Mouse (Mus musculus) macrophage (primary cell): ENCODE data around the gene Gmppa. TPM values are rescaled to one million over a fixed set of nuclear protein-coding genes. Genes with fewer than 3 reads are reported as not detected.

ENCODE experiments used
- H3K27ac ChIP-seq: fragments of 350-480 bp; formaldehyde crosslinking; 2 replicates; pipeline ENCODE4 v1.9.0; 2021
- H3K36me3 ChIP-seq: fragments of 350-480 bp; formaldehyde crosslinking; 2 replicates; pipeline ENCODE4 v1.9.0; 2021; ENCODE audit errors: inconsistent target
- H3K4me3 ChIP-seq: fragments of 350-480 bp; formaldehyde crosslinking; 2 replicates; pipeline ENCODE4 v1.9.0; 2021; ENCODE audit errors: inconsistent target
- H3K79me2 ChIP-seq: fragments of 350-480 bp; formaldehyde crosslinking; 2 replicates; pipeline ENCODE4 v1.9.0; 2021; ENCODE audit errors: inconsistent target
- WGBS: methylation state at CpG from one replicate; pipeline ENCODE4 v1.1.7; 2026; ENCODE audit warnings: inconsistent platforms; ENCODE audit not compliant: missing documents; 5-methylcytosine and 5-hydroxymethylcytosine counted together
- polyA plus RNA-seq: library from polyadenylated mRNA; stranded (reverse); fragments of 250-400 nt; gene quantifications from 3 replicates; pipeline ENCODE4 v1.2.4, GENCODE M21; 2018; ENCODE audit warnings: inconsistent platforms

Gmppa gene
- polyA plus RNA-seq, 1 experiment from 2014 or later = 40.3 TPM

DNA sequence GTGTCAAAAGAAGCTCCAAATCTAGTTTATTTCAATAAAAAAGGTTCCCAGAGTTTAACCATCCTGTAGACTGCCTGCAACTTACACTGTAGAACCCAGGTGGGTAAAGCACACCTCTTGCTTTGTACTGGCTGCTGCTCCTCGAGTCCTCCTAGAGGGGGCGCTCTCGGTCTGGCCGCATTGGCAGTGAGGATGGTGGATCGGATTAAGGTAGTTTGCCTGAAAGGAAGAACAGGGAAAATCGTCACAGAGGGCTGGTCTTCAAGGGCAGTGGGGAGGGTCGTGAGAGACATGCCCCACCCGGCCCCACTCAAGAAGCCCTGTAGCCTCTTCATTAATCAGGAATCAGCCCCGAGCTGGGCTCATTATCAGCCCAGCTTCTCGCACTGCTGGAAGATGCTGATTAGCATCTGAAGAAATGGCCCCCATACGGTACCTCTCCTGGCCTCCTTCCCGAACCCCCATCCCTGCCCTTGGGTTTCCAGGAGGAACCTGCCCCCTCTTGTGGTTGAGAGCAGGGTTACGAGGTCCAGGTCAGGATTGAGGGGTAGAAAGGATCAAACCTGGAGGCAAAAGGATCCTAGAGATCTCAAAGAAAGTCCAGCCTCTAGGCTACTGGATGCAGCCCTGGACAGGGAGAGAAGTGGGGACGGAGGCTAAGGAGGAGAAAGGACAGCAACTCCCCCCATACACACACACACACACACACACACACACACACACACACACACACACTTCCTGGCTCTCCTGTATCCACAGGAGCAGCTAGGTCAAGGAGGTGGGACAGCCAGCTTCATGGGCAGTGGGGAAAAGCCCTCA, 21.2 kb downstream of the Gmppa start:
- Histone ChIP-seq H3K4me3 (no peak overlapping the region), H3K79me2 (no peaks in the 10 kb centered on the region), H3K27ac (no peak overlapping the region), H3K36me3 (no peaks in the 10 kb centered on the region)
- WGBS = 10% methylated on average over 14 of the region's 14 CpGs

DNA sequence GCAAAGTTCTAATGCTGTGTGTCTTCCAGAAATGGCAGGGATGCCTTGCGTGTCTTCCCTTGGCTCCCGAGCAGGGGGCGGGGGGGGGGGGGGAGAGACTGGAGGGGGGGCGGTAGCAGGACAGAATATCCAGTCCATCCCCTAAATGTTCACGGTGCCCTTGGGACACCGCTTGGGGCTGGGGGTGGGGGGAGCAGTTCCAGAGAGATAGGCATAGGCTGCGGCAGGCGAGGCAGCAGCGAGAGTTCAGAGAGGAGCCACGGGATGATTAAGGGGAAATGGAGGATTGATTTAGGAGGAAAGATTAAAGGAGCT, 21.9 kb downstream of the Gmppa start:
- no peaks in the 10 kb centered on the region for H3K79me2 ChIP-seq
- no peak overlapping the region for H3K27ac ChIP-seq
- no peak overlapping the region for H3K4me3 ChIP-seq
- 14% methylated on average over 10 of the region's 10 CpGs for WGBS
- no peaks in the 10 kb centered on the region for H3K36me3 ChIP-seq

DNA sequence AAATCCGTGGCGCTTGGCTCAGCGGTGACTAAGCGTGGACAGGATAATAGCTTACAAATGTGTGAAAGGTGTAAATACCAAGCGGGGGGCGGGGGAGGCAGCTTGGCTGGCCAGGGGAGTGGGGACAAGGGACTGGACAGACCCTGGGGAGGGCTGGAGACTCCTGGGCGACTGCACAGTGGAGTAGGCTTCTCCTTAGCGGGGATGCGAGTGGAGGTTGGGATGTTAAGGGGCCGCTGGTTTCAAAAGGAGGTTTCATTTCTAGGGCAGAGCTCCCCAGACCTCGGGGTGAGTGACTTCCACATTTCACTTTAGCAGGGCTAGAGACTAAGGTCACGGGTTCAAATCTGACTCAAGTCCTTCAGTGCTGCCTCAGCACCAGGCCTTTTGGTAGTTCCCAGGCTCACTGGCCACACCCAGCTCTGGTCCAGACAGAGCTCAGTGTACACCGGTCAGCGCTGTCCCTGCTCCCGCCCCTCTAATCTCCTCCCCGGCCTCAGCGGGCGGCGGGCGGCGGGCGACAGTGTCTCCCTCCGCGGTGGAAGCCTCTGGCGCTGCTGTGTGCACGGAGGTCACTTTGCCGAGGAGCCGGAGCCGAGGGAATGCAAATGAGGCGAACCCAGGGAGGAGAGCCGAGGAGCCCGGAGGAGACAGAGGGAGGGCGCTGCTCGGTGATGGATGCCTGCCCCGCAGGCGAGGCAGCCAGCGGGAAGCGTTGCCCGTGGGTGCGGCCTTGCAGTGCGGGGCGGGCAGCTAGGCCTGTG, 22.5 kb downstream of the Gmppa start:
- no peak overlapping the region for H3K4me3 ChIP-seq

DNA sequence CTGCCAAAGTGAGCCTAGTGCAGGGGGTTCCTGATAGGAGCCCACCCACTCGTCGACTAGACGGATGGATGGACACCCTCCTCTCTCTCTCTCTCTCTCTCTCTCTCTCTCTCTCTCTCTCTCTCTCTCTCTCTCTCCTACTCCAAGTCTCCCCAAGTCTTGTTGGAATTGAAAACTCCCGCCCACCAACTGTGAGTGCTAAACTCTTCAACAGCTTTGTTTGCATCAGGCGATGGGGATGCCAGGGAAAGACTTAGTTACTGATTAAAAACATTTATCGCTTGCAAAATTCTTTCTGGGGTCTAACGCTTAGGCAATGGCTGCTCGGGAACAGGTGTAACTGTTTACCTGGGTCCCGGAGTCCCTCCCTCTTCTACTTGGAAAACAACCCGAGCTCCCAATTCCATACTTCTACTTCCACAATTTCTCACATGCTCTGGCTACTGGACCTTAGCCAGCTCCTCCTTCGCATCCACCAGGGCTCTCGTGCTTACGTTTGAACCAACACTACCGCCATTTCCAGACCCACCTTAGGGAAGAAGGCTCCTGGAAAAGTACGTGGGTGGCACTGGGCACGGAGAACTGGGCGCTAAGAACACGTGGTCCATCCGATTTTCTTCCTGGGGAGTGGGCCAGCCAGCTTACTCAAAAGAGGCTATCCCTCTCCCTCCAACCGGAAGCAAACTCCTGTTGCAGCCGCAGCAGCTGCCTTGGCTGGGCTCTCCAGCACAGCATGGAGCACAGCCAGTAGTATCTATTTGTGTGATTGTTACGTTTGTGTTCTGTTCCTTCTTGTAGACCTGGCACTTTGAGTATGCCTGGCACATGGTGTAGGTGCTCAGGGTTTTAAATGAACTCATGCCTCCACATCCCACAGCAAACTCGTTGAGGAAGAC, 23.3 kb downstream of the Gmppa start:
- Histone ChIP-seq H3K4me3 (no peak overlapping the region), H3K79me2 (no peaks in the 10 kb centered on the region), H3K27ac (no peak overlapping the region), H3K36me3 (no peaks in the 10 kb centered on the region)
- WGBS = 34% methylated on average over 23 of the region's 23 CpGs

More for the DNA sequence above, 22.5 kb downstream of the Gmppa start:
- no peak overlapping the region for H3K27ac ChIP-seq
- WGBS = 8% methylated on average over 42 of the region's 42 CpGs
- H3K79me2 ChIP-seq = no peaks in the 10 kb centered on the region
- H3K36me3 ChIP-seq = no peaks in the 10 kb centered on the region

DNA sequence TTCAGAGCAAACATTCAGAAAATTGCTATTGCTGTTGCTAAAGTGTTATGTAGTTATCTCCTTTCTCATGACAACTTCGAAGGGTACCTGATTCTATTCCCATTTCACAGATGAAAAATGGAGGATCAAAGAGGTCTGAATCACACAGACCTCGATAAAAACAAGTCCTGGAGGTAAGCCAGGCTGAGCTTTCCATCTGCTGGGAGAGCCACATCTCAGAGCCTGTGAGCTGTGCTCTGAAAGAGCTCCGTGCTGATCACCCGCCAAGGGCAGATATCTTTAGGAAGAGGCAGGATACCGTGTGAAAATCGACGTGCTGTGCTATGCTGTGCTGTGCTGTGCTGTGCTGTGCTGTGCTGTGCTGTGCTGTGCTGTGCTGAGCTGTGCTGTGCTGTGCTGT, 24.6 kb downstream of the Gmppa start:
- WGBS = 81% methylated on average over 7 of the region's 7 CpGs
- H3K27ac ChIP-seq = no peak overlapping the region
- no peaks in the 10 kb centered on the region for H3K79me2 ChIP-seq
- no peaks in the 10 kb centered on the region for H3K36me3 ChIP-seq
- H3K4me3 ChIP-seq = no peak overlapping the region

DNA sequence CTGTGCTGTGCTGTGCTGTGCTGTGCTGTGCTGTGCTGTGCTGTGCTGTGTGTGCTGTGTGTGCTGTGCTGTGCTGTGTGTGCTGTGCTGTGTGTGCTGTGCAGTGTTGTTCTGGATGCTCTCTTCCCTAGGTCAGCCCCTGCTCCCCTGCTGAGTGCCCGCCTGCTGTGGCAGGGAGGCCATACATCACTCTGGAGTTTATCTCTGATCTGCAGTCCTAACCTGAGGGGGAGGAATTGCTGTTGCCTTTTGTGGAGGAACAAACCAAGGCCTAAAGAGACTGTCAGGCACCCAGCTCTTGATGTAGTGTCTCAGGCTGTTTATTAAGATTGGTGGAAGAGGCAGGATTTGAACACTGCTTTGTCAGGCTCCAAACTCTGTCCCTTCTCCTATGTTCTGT, 26.9 kb downstream of the Gmppa start:
- Histone ChIP-seq H3K27ac (no peak overlapping the region), H3K79me2 (no peaks in the 10 kb centered on the region), H3K4me3 (no peak overlapping the region), H3K36me3 (no peaks in the 10 kb centered on the region)
- WGBS = 38% methylated on average over 1 of the region's 1 CpGs

DNA sequence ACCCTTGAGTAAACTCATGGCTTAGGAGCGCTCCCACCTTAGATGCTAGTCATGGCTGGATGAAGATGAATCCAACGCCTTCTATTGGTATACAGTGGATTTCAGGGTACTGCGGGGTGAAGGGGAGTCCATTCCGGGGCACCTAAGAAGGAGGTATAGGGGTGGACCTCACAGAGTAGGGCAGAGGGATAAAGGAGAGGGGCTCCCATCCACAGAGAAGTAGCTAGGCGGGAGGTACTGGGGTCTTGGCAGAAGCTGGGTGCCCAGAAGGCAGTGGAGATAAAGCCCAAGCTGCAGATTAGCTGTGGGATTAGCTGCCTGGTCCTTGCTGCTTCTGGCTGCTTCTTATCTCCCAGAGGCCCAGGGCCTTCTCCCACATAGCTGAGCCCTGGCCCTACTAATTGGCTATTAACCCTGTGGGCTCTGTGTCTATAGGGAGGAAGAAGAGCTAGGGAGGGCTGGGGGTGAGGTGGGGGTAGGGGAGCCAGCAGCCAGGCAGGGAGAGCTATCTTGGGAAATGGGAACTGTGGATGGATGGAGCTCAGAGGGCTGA, 28.0 kb downstream of the Gmppa start:
- H3K36me3 ChIP-seq = no peaks in the 10 kb centered on the region
- H3K27ac ChIP-seq = no peak overlapping the region
- H3K79me2 ChIP-seq = no peaks in the 10 kb centered on the region
- 87% methylated on average over 5 of the region's 5 CpGs for WGBS
- H3K4me3 ChIP-seq = no peak overlapping the region

DNA sequence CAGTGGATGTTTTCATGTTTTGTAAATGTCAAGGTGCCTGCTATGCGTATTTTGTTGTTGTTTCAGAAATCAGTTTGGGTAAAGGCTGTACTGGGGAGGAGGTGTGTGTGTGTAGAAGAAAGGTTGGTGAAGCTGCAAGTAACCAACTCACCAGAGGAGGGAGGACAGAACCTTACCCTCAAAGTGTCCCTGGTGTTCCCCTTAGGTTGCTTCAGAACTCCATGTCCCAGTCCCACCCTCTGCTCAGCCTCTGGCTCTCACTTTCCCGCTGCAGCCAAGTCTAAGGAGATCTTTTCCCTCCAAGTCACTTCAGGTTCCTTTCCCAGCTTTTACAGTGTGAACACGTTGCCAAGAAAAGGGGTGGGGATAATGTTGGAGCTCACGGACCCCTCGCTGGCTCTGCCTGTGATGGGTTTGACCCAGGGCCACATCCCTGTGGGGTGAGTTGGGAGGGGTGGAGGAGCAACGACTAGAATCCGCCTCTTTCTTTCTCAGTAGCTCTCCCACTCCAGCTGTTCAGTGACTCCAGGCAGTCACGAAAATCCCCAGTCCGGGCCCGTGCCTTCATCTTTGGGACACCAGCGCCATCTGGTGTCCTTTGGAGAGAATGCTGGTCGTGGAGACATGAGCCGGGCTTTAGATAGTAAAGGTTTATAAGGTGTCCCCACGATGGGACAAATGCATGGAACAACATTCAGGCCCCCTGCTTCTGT, 31.6 kb downstream of the Gmppa start:
- Histone ChIP-seq H3K4me3 (no peak overlapping the region), H3K27ac (no peak overlapping the region), H3K79me2 (no peaks in the 10 kb centered on the region), H3K36me3 (no peaks in the 10 kb centered on the region)
- WGBS = 14% methylated on average over 14 of the region's 14 CpGs

DNA sequence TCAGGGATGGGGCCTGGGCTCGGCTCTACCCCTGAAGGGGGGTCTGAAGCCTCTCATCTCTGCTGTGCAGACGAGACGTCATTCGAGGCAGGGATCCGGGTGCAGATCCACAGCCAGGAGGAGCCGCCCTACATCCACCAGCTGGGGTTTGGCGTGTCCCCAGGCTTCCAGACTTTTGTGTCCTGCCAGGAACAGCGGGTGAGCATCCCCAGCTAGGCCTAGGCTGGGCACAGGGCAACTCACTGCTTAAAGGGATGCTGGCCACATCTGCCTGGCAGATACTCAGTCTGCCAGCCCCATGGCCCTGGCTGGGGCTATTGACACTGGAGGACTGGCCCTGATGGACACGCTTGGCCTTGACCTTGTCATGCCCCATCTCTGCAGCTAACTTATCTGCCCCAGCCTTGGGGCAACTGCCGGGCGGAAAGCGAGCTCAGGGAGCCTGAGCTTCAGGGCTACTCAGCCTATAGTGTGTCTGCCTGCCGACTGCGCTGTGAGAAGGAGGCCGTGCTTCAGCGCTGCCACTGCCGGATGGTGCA, 33.6 kb downstream of the Gmppa start:
- WGBS = 84% methylated on average over 17 of the region's 17 CpGs
- no peak overlapping the region for H3K4me3 ChIP-seq
- no peaks in the 10 kb centered on the region for H3K79me2 ChIP-seq
- H3K27ac ChIP-seq = no peak overlapping the region
- no peaks in the 10 kb centered on the region for H3K36me3 ChIP-seq

DNA sequence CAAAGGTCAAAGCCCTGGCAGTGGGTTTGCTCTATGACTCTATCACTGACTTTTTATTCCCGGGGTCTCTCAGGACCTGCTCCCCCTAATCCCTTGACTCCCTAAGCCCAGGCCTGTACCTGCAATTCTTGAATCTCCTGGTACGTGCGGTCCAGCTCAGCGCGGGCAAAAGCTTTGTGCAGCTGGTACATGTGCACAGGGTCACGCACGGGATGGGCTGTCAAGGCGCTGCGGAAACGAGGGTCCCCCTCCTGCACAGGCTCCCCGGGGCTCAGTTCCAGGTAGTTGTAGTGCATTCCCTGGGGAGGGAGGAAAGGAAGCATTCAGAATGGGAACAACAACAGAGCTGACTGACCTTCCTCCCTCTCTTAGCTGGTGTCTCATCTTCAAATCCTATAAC, 40.7 kb downstream of the Gmppa start:
- Histone ChIP-seq H3K79me2 (no peaks in the 10 kb centered on the region), H3K27ac (no peak overlapping the region), H3K36me3 (no peaks in the 10 kb centered on the region), H3K4me3 (no peak overlapping the region)
- 91% methylated on average over 9 of the region's 11 CpGs for WGBS

DNA sequence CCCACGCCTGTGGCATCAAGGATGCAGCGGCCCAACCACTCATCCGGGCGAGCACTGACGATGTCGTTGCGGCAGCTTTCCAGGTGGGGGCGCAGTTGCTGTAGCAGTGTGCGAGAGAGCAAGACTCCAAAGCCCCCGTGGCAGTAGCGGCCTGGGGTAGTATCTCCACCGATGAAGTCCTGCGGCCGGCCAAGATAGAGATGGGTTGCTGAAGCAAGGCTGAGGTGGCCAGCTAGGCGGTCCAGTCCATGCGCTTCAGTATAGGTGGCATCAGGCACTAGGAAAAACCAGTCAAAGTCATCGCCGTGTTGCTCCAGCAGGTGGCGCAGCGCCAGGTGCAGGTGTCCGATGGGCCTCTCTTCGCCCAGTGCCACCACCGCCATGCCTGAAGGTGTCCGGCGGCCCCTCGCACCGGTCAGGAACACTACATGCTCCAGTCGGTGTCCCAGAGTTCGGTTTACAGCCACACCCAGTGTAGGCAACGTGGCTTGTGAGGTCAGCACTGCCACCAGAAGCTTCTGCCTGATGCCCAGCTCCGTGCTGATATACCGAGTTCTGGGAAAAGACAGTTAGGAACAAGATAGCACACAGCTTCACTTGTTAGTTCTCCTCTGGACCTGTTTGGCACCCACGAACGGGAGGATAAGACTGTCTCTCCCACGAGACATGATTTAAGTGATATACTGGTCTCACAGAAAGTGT, 41.7 kb downstream of the Gmppa start:
- 12% methylated on average over 35 of the region's 35 CpGs for WGBS
- no peaks in the 10 kb centered on the region for H3K36me3 ChIP-seq
- no peak overlapping the region for H3K27ac ChIP-seq
- H3K4me3 ChIP-seq = no peak overlapping the region
- no peaks in the 10 kb centered on the region for H3K79me2 ChIP-seq

DNA sequence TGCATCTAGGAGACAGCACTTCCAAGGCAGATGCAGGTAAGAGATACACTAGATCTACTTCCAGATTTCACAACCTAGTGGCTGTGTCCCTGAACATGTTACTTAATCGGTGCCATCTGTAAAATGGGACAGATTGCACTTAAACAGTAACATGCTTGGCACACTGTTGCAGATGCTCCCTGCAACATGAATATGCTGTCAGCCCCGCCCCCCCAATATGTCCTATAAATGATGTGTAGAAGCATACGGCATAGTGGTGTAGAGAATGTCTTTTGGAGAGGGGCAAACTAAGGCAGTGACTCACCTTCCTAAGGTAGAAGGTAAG, 42.2 kb downstream of the Gmppa start:
- no peaks in the 10 kb centered on the region for H3K36me3 ChIP-seq
- no peak overlapping the region for H3K4me3 ChIP-seq
- WGBS = 49% methylated on average over 3 of the region's 3 CpGs

DNA sequence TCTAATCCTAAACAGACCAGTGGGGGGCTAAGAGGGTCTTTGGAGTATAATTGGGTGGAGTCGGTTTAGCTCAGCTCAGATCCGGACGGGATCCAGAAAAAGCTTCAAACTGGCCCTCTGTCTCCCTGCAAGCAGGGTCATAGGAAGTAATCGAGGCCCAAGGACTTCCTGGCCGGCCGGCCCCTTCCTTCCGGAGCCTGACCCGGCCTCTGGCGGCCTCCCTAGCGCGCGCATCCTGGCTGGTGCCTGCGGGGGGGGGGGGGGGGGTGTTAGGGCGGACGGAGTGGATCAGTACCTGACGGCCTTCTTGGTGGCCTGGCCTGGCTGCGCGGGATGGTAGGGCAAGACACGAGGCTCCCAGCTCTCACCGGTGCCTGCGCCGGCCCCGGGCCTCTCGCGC, 42.8 kb downstream of the Gmppa start:
- 0% methylated on average over 10 of the region's 25 CpGs for WGBS
- no peak overlapping the region for H3K4me3 ChIP-seq
- H3K36me3 ChIP-seq = no peaks in the 10 kb centered on the region
- H3K27ac ChIP-seq = no peak overlapping the region
- H3K79me2 ChIP-seq = no peaks in the 10 kb centered on the region

More for the DNA sequence above, 42.2 kb downstream of the Gmppa start:
- no peaks in the 10 kb centered on the region for H3K79me2 ChIP-seq
- no peak overlapping the region for H3K27ac ChIP-seq
